Mouse (Mus musculus): ENCODE data around the gene Phf21b. TPM values are rescaled to one million over a fixed set of nuclear protein-coding genes. Genes with fewer than 3 reads are reported as not detected.
"Not testable (repeated sequence)": the region's sequence is repeated elsewhere in the genome, so short reads cannot be mapped to it uniquely, and the experiment has no call there.

The Phf21b gene
- polyA plus RNA-seq, 1 experiment: 0.01 TPM

DNA sequence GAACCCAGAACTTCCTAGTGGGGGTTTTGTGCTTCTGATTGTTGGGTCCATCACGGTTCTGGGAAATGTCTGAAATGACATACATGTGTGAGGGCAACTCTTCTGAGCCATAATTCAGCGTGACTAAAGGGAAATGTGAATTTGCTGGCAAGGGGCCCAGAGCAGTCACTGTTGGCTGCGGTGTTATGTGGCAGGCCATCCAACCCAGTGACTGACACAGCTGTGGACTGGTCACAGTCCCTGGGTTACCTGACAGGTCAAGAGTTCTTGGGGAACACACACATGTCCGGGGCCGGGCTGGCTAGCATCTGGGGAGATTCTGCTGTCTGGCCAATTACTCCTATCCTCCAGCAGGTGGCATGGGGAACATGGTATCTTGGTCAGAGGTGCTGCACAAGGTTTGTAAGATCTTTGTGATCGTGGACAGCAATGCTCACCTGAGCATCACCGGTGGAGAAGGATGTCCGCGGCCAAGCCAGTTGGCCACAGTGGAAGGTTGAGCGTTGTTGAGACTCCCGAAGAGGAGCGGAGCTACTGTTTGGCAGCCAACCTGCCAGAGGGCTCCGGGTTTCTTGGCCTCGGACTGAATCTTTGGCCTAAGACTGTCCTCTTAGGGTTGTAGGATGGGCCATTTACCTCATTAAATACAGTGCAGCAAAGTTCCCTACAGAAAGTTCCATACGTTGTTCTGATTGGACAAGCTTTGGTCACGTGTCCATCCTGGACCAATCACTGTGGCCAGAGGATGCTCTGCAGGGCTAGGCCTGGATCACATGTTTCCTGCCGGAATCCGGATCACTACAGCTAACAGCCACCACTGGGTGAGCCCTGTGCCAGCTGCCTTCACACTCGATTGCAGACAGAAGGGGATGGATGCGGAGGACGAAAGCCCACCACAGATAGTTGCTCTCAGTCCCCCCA lies 83.4 kb downstream of the Phf21b start:
- Histone ChIP-seq H3K9me3 (ENCODE audit: control insufficient read depth, low read length) (no peaks in the 10 kb centered on the region), H3K4me3 (replicated peaks) (no peak overlapping the region), H3K36me3 (ENCODE audit: control insufficient read depth) (no peaks in the 10 kb centered on the region), H3K4me1 (ENCODE audit: control insufficient read depth) (no peaks in the 10 kb centered on the region), H3K27me3 (ENCODE audit: control insufficient read depth) (no peaks in the 10 kb centered on the region)
- TF ChIP-seq GATA1 (IDR thresholded peaks at IDR 0.05; ENCODE audit: low read length): no peak
- no peak for TF ChIP-seq TAL1 (IDR thresholded peaks at IDR 0.05; ENCODE audit: low read length)

DNA sequence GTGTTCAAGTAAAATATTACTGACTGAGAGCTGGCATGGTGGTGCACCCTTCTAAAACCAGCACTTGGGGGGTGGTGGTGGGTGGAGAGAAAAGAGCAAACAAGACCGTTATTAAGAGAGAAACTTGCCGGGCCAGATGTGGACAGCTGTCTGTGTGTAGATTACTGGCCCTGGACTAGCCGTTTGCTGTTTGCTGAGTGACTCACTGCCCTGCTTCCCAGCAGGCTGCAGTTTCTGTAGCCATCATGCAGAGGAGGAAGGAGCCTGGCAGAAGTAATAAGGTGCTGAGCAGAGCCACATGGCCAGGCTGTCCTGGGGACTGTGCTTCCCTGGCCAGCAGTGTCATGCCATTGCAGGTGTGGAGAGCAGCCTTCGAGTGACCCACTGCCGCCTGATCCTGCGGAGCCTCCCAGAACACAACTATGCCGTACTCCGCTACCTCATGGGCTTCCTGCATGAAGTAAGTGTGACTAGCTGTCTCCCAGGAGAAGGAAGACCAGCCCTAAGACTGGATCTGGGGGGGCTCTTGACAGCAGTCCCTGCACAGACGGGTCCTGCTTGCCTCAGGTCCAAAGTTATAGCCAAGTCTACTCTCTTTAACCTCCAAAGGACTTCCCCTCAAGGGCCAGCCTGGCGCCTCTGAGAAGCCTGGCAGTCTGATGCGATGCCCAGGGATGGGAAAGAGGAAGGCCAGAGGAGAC lies 86.1 kb downstream of the Phf21b start:
- Histone ChIP-seq H3K27me3 (ENCODE audit: control insufficient read depth) (no peaks in the 10 kb centered on the region), H3K4me3 (replicated peaks) (no peak overlapping the region), H3K9me3 (ENCODE audit: control insufficient read depth, low read length) (no peaks in the 10 kb centered on the region), H3K4me1 (ENCODE audit: control insufficient read depth) (no peaks in the 10 kb centered on the region), H3K36me3 (ENCODE audit: control insufficient read depth) (no peaks in the 10 kb centered on the region)
- TF ChIP-seq TAL1 (IDR thresholded peaks at IDR 0.05; ENCODE audit: low read length) (no peak), GATA1 (IDR thresholded peaks at IDR 0.05; ENCODE audit: low read length) (no peak)

DNA sequence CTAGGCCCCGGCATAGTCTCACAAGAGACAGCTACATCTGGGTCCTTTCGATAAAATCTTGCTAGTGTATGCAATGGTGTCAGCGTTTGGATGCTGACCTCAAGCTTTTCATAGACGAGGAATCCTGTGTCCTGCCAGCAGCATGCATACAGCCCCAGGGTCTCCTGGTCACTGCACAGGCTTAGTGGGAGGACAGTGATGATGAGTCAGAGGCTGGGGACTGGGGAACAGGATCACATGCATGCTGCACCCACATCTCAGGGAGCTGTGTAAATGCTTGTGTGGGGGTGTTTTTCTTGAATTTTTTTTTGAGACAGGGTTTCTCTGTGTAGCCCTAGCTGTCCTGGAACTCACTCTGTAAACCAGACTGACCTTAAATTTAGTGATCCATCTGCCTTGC lies 87.3 kb downstream of the Phf21b start:
- not testable (repeated sequence) for H3K27me3 ChIP-seq (ENCODE audit: control insufficient read depth); H3K4me1 ChIP-seq (ENCODE audit: control insufficient read depth); H3K4me3 ChIP-seq (replicated peaks); H3K9me3 ChIP-seq (ENCODE audit: control insufficient read depth, low read length); H3K36me3 ChIP-seq (ENCODE audit: control insufficient read depth)

DNA sequence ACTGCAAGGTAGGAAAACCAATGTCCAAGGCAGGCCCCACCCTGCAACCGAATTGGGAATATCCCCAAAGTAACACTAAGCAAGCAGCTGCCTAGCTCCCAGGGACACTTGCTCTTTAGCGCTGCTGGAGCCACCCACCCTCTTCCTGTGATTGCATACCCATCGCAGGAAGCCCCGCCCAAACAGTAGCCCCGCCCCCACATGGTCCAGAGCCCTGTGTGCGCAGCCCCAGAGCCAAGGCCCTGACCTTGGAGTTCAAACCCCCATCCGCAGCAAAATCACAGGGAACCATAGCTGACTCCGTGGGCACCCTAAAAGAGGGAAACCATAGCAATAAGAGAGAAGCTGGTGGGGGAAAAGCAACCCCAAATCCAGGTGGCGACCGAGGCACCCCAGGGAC lies 89.2 kb downstream of the Phf21b start:
- Histone ChIP-seq H3K36me3 (ENCODE audit: control insufficient read depth) (no peaks in the 10 kb centered on the region), H3K4me1 (ENCODE audit: control insufficient read depth) (no peaks in the 10 kb centered on the region), H3K9me3 (ENCODE audit: control insufficient read depth, low read length) (no peaks in the 10 kb centered on the region), H3K4me3 (replicated peaks) (no peak overlapping the region), H3K27me3 (ENCODE audit: control insufficient read depth) (no peaks in the 10 kb centered on the region)
- no peak for TF ChIP-seq TAL1 (IDR thresholded peaks at IDR 0.05; ENCODE audit: low read length)
- no peak for TF ChIP-seq GATA1 (IDR thresholded peaks at IDR 0.05; ENCODE audit: low read length)

DNA sequence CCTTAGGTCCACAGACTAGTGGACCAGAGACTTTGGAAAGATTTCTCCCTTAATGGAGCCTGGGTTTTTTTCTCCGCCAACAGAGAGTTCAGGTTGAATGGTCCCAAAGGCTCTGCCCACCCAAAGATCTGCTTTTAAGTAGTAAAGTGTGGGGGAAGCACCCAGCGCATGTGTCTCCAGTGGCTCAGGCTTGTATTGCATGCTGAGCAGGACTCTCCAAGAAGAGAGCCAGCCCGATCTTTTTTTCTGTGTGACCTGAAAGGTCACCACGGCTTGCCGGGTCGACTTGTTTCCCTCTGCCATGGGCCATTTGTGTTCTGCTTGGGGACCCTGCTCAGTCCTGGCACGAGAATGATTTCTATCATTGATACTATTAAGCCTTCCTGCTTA lies 92.4 kb downstream of the Phf21b start:
- Histone ChIP-seq H3K4me1 (ENCODE audit: control insufficient read depth) (no peaks in the 10 kb centered on the region), H3K36me3 (ENCODE audit: control insufficient read depth) (no peaks in the 10 kb centered on the region), H3K27me3 (ENCODE audit: control insufficient read depth) (no peaks in the 10 kb centered on the region), H3K4me3 (replicated peaks) (no peak overlapping the region), H3K9me3 (ENCODE audit: control insufficient read depth, low read length) (no peaks in the 10 kb centered on the region)
- TF ChIP-seq GATA1 (IDR thresholded peaks at IDR 0.05; ENCODE audit: low read length) (no peak), TAL1 (IDR thresholded peaks at IDR 0.05; ENCODE audit: low read length) (no peak)

DNA sequence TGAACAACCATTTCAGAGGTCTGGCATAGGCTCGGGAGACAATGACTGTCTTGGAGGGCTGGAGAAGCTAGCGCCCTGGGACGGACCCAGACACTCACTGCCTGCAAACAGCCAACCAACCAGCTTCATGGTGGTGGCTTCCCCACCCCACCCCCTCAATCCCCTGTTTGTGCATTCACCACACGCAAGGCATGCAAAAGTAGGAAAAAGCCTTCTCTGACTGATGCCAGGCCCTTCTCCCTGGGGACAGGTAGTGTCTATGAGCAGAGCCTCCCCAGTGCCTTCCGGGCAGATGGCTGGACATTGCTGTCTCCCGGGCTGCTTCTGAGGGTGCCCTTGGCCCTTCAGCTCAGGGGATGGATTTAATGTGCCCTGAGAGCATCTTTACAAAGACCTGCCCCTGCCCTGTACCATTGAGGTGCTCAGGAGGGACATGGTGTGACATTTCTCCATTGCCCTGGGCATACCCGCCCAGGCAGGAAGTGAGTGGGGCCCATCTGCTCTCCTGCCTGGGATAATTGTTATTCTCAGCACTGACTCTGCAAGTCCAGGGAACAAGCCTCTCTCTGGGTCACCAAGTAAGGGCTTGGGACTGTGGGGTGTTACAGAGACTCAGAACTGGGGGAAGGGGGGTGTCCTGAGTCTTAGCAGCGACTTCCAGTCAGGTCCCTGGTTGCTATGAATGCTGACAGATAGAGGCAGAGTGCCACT lies 93.0 kb downstream of the Phf21b start:
- Histone ChIP-seq H3K4me3 (replicated peaks) (no peak overlapping the region), H3K36me3 (ENCODE audit: control insufficient read depth) (no peaks in the 10 kb centered on the region), H3K27me3 (ENCODE audit: control insufficient read depth) (no peaks in the 10 kb centered on the region), H3K4me1 (ENCODE audit: control insufficient read depth) (no peaks in the 10 kb centered on the region), H3K9me3 (ENCODE audit: control insufficient read depth, low read length) (no peaks in the 10 kb centered on the region)
- TF ChIP-seq GATA1 (IDR thresholded peaks at IDR 0.05; ENCODE audit: low read length) (no peak), TAL1 (IDR thresholded peaks at IDR 0.05; ENCODE audit: low read length) (no peak)

DNA sequence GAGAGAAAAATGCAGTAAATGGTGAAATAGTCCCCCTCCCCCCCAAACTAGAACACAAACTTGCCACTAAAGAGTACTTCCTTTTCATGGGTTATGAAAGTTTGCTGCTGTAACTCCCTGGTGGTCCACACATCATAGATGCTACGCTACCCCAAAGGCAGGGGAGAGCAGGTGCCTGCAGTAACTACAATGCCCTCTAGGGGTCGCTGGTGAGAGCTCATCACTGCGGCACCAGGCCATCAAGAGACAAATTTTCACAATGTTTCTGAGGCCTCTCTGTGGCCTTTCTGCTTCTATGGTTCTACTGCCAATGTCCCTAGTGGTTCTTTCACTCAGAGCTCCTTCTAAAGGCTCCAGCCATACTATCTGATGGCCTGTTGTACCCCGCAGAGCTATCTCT lies 97.4 kb downstream of the Phf21b start:
- Histone ChIP-seq H3K27me3 (ENCODE audit: control insufficient read depth) (peaks cover 11% of the 10 kb centered on the region), H3K9me3 (ENCODE audit: control insufficient read depth, low read length) (no peaks in the 10 kb centered on the region), H3K4me1 (ENCODE audit: control insufficient read depth) (no peaks in the 10 kb centered on the region), H3K4me3 (replicated peaks) (no peak overlapping the region), H3K36me3 (ENCODE audit: control insufficient read depth) (no peaks in the 10 kb centered on the region)
- TF ChIP-seq TAL1 (IDR thresholded peaks at IDR 0.05; ENCODE audit: low read length) (no peak), GATA1 (IDR thresholded peaks at IDR 0.05; ENCODE audit: low read length) (no peak)

DNA sequence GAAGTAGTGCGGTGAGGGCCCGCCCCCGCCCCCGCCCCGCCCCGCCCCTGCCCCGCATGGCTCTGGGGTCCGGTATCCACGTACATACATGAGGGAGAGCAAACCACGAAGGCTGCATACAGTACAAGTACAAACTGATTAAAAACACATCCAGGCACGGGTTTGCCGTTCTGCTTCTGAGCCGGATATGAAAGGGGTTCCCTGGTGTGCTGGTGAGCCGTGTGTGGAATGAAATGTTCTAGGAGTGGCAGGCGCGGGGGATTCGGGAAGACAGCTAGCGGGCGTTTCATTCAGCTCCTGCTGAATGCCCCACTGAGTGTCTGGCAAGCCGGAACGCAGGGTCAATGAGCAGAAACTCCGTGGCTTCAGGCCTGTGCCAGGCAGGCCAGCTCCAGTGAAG lies 99.4 kb downstream of the Phf21b start:
- H3K27me3 ChIP-seq (ENCODE audit: control insufficient read depth): peaks cover 11% of the 10 kb centered on the region
- no peaks in the 10 kb centered on the region for H3K9me3 ChIP-seq (ENCODE audit: control insufficient read depth, low read length)
- TF ChIP-seq GATA1 (IDR thresholded peaks at IDR 0.05; ENCODE audit: low read length): no peak
- no peak for TF ChIP-seq TAL1 (IDR thresholded peaks at IDR 0.05; ENCODE audit: low read length)

DNA sequence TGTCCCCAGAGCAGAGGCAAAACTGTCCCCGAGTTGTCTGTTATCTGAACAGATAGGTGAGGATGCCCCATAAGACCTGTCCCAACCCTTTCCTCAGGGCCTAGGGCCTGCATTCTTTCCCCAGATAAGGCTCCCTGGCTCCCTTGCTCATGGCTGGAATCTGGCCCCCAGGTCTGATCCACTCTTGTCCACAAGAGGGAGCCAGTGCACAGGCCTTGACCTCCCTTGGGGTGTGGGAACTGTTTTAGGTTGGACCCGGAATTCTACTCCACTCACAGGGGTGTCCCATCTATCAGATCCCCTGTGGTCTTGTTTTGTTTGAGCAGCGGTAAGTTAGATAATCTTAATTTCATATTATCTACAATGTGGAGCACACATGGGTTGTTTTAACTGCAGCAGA lies 100.9 kb downstream of the Phf21b start:
- no peak overlapping the region for H3K4me3 ChIP-seq (replicated peaks)
- no peaks in the 10 kb centered on the region for H3K4me1 ChIP-seq (ENCODE audit: control insufficient read depth)
- no peaks in the 10 kb centered on the region for H3K36me3 ChIP-seq (ENCODE audit: control insufficient read depth)
- TF ChIP-seq GATA1 (IDR thresholded peaks at IDR 0.05; ENCODE audit: low read length) (no peak), TAL1 (IDR thresholded peaks at IDR 0.05; ENCODE audit: low read length) (no peak)
- no peaks in the 10 kb centered on the region for H3K9me3 ChIP-seq (ENCODE audit: control insufficient read depth, low read length)
- peaks cover 11% of the 10 kb centered on the region for H3K27me3 ChIP-seq (ENCODE audit: control insufficient read depth)

More for the DNA sequence above, 99.4 kb downstream of the Phf21b start:
- H3K4me1 ChIP-seq (ENCODE audit: control insufficient read depth): no peaks in the 10 kb centered on the region
- H3K36me3 ChIP-seq (ENCODE audit: control insufficient read depth): no peaks in the 10 kb centered on the region
- H3K4me3 ChIP-seq (replicated peaks): no peak overlapping the region
